8 mouse cellular contexts compared by ENCODE assay signal in genomic region chr13:16020659-16021058, GRCm38 (mm10). TPM values are rescaled to one million over a fixed set of nuclear protein-coding genes. Genes with fewer than 3 reads are reported as not detected.
A peak's percentile ranks its signal among the peaks of the same experiment; 100 is the strongest.
DNase-seq lines count a peak whose midpoint lies in the region; ATAC-seq lines count a peak whose summit lies in the region.

No protein-coding gene starts in this region.

- H3K4me2 ChIP-seq in intestine, embryonic 14.5 days (ENCODE audit: low read length): no peak overlapping the region
- H3K4me2 ChIP-seq in intestine, embryonic 16.5 days (ENCODE audit: low read depth, low read length): no peak overlapping the region
- peak overlapping the region; percentile 24 for H3K4me2 ChIP-seq in embryonic facial prominence, embryonic 15.5 days (replicated peaks)
- no peak overlapping the region for H3K4me2 ChIP-seq in midbrain, embryonic 13.5 days (replicated peaks)

- H3K36me3 ChIP-seq in intestine, embryonic 14.5 days (ENCODE audit: control insufficient read depth, insufficient read depth, low read length): no peaks in the 10 kb centered on the region
- no peaks in the 10 kb centered on the region for H3K36me3 ChIP-seq in intestine, embryonic 16.5 days (ENCODE audit: control insufficient read depth, insufficient read depth, low read length)
- H3K36me3 ChIP-seq in embryonic facial prominence, embryonic 15.5 days: no peaks in the 10 kb centered on the region
- no peaks in the 10 kb centered on the region for H3K36me3 ChIP-seq in midbrain, embryonic 13.5 days

- no peak overlapping the region for H3K27ac ChIP-seq in intestine, embryonic 14.5 days (ENCODE audit: low read depth)
- H3K27ac ChIP-seq in intestine, embryonic 16.5 days (ENCODE audit: low read length): no peak overlapping the region
- no peak overlapping the region for H3K27ac ChIP-seq in embryonic facial prominence, embryonic 15.5 days (replicated peaks)
- no peak overlapping the region for H3K27ac ChIP-seq in midbrain, embryonic 13.5 days

- H3K27me3 ChIP-seq in intestine, embryonic 14.5 days (replicated peaks; ENCODE audit: control insufficient read depth, insufficient read depth, low read length): peaks cover 14% of the 10 kb centered on the region
- peaks cover 8% of the 10 kb centered on the region; the same call in 1 of the 2 replicates for H3K27me3 ChIP-seq in intestine, embryonic 16.5 days (replicated peaks; ENCODE audit: control insufficient read depth, insufficient read depth, low read length)
- H3K27me3 ChIP-seq in embryonic facial prominence, embryonic 15.5 days: peaks cover 5% of the 10 kb centered on the region; the same call in 1 of the 2 replicates
- peaks cover 32% of the 10 kb centered on the region for H3K27me3 ChIP-seq in midbrain, embryonic 13.5 days

- no peak overlapping the region for H3K4me3 ChIP-seq in intestine, embryonic 14.5 days (ENCODE audit: low read depth, low read length)
- H3K4me3 ChIP-seq in intestine, embryonic 16.5 days (ENCODE audit: low read length): no peak overlapping the region
- peak overlapping the region; percentile 6; the same call in 1 of the 2 replicates for H3K4me3 ChIP-seq in embryonic facial prominence, embryonic 15.5 days (replicated peaks)
- H3K4me3 ChIP-seq in midbrain, embryonic 13.5 days (replicated peaks): no peak overlapping the region

- H3K9me3 ChIP-seq in intestine, embryonic 14.5 days (ENCODE audit: control insufficient read depth, low read length): no peaks in the 10 kb centered on the region
- H3K9me3 ChIP-seq in intestine, embryonic 16.5 days (ENCODE audit: control insufficient read depth, low read length): no peaks in the 10 kb centered on the region
- no peaks in the 10 kb centered on the region for H3K9me3 ChIP-seq in embryonic facial prominence, embryonic 15.5 days (replicated peaks)
- H3K9me3 ChIP-seq in midbrain, embryonic 13.5 days: no peaks in the 10 kb centered on the region

- H3K9ac ChIP-seq in intestine, embryonic 14.5 days (ENCODE audit: low read length): no peak overlapping the region
- no peak overlapping the region for H3K9ac ChIP-seq in intestine, embryonic 16.5 days (ENCODE audit: low read depth, low read length)
- no peak overlapping the region for H3K9ac ChIP-seq in embryonic facial prominence, embryonic 15.5 days
- no peak overlapping the region for H3K9ac ChIP-seq in midbrain, embryonic 13.5 days (replicated peaks)

- peak; percentile 64 for DNase-seq in intestine, embryonic 14.5 days (ENCODE audit: low spot score)
- DNase-seq in CD4-positive, CD25-positive, alpha-beta regulatory T cell, adult 2 months (ENCODE audit: low read depth, low spot score): peak; percentile 70
- DNase-seq in ZHBTc4 (ENCODE audit: low read depth, low spot score): peak; percentile 67
- DNase-seq in kidney, postnatal 25 days: peak; percentile 30 to 65

- WGBS in intestine, embryonic 14.5 days: 0% methylated on average over 1 of the region's 1 CpGs
- WGBS in intestine, embryonic 16.5 days: 0% methylated on average over 1 of the region's 1 CpGs
- 6% methylated on average over 1 of the region's 1 CpGs for WGBS in embryonic facial prominence, embryonic 15.5 days
- 5% methylated on average over 1 of the region's 1 CpGs for WGBS in midbrain, embryonic 13.5 days

- ATAC-seq in intestine, embryonic 14.5 days (replicated peaks; ENCODE audit: low FRiP score, low TSS enrichment, low read depth): no peak
- ATAC-seq in intestine, embryonic 16.5 days: no peak
- ATAC-seq in embryonic facial prominence, embryonic 15.5 days (ENCODE audit: insufficient number of reproducible peaks, low FRiP score, low TSS enrichment, low read depth): no peak
- ATAC-seq in midbrain, embryonic 13.5 days: peak; percentile 7; the same call in 1 of the 2 replicates
- ATAC-seq in erythroid progenitor cell, adult 5-6 weeks (replicated peaks; ENCODE audit: low FRiP score, poor library complexity, severe bottlenecking): no peak

- no peaks in the 10 kb centered on the region; the same call in 1 of the 2 replicates for H3K4me1 ChIP-seq in intestine, embryonic 14.5 days (replicated peaks; ENCODE audit: control insufficient read depth, insufficient read depth, low read length)
- H3K4me1 ChIP-seq in intestine, embryonic 16.5 days (ENCODE audit: control insufficient read depth, insufficient read depth, low read length): peaks cover 5% of the 10 kb centered on the region; the same call in 1 of the 2 replicates
- H3K4me1 ChIP-seq in embryonic facial prominence, embryonic 15.5 days: peaks cover 5% of the 10 kb centered on the region; the same call in 1 of the 2 replicates
- H3K4me1 ChIP-seq in midbrain, embryonic 13.5 days (replicated peaks): peaks cover 14% of the 10 kb centered on the region

RNA-seq across cellular contexts. Expression of gene Inhba, which starts 9.0 kb away (rescaled TPM):
- 1.6 and 2.2 TPM in 2 replicates for polyA plus RNA-seq in intestine, embryonic 14.5 days (2014; fragmentation: Nextera tagmentation; extraction: Ambion mirVana)
- polyA plus RNA-seq in intestine, embryonic 16.5 days (2015; fragmentation: Nextera tagmentation; extraction: Ambion mirVana): 2.5 and 3.4 TPM in 2 replicates
- 21.6 and 28.7 TPM in 2 replicates for polyA plus RNA-seq in embryonic facial prominence, embryonic 15.5 days (2015; fragmentation: Nextera tagmentation; extraction: Ambion mirVana)
- 0.17 and 0.23 TPM in 2 replicates for polyA plus RNA-seq in midbrain, embryonic 13.5 days (2015; fragmentation: Nextera tagmentation; extraction: Ambion mirVana)
- 1.7 and 3.6 TPM in 2 replicates for total RNA-seq in erythroid progenitor cell, adult 5-6 weeks (2015; ENCODE audit: low replicate concordance)
- total RNA-seq in erythroid progenitor cell, adult 5-6 weeks (2017; ENCODE audit: low replicate concordance): 0.77 and 2.6 TPM in 2 replicates
